Mouse (Mus musculus): Measurements from ENCODE around the gene St6gal1. TPM values are rescaled to one million over a fixed set of nuclear protein-coding genes. Genes with fewer than 3 reads are reported as not detected.

The St6gal1 gene
- polyA plus RNA-seq, 1 experiment, result 11.5 TPM

- WGBS, result 85% methylated on average over 6 of the region's 6 CpGs
- TF ChIP-seq POLR2A (IDR thresholded peaks at IDR 0.05; ENCODE audit: borderline replicate concordance, insufficient read depth, low read length), result no peak
- TF ChIP-seq CTCF (IDR thresholded peaks at IDR 0.05; ENCODE audit: borderline replicate concordance, insufficient read depth, low read depth, low read length), result no peak
- Histone ChIP-seq H3K27ac (ENCODE audit: insufficient read depth, low read length) (no peak overlapping the region), H3K27me3 (ENCODE audit: control insufficient read depth, insufficient read depth, low read length) (no peaks in the 10 kb centered on the region), H3K4me1 (ENCODE audit: control insufficient read depth, insufficient read depth, low read length) (no peaks in the 10 kb centered on the region), H3K4me3 (replicated peaks; ENCODE audit: insufficient read depth, low read depth, low read length) (no peak overlapping the region)
- DNase-seq, result no peak
These were observed 27.7 kb upstream of the St6gal1 start for GRCm38 (mm10) chr16:23196791-23197190.

- Histone ChIP-seq H3K4me1 (ENCODE audit: control insufficient read depth, insufficient read depth, low read length) (no peaks in the 10 kb centered on the region; the same call in 1 of the 2 replicates), H3K27me3 (ENCODE audit: control insufficient read depth, insufficient read depth, low read length) (no peaks in the 10 kb centered on the region), H3K4me3 (replicated peaks; ENCODE audit: insufficient read depth, low read depth, low read length) (no peak overlapping the region), H3K27ac (ENCODE audit: insufficient read depth, low read length) (no peak overlapping the region)
- TF ChIP-seq POLR2A (IDR thresholded peaks at IDR 0.05; ENCODE audit: borderline replicate concordance, insufficient read depth, low read length), result no peak
- no peak for TF ChIP-seq CTCF (IDR thresholded peaks at IDR 0.05; ENCODE audit: borderline replicate concordance, insufficient read depth, low read depth, low read length)
- DNase-seq, result no peak
These were observed 23.0 kb upstream of the St6gal1 start for GRCm38 (mm10) chr16:23201498-23201897.

- Histone ChIP-seq H3K4me3 (replicated peaks; ENCODE audit: insufficient read depth, low read depth, low read length) (no peak overlapping the region), H3K27ac (ENCODE audit: insufficient read depth, low read length) (no peak overlapping the region), H3K27me3 (ENCODE audit: control insufficient read depth, insufficient read depth, low read length) (no peaks in the 10 kb centered on the region), H3K4me1 (ENCODE audit: control insufficient read depth, insufficient read depth, low read length) (no peaks in the 10 kb centered on the region)
- DNase-seq, result no peak
- 85% methylated on average over 7 of the region's 7 CpGs for WGBS
- TF ChIP-seq POLR2A (IDR thresholded peaks at IDR 0.05; ENCODE audit: borderline replicate concordance, insufficient read depth, low read length) (no peak), CTCF (IDR thresholded peaks at IDR 0.05; ENCODE audit: borderline replicate concordance, insufficient read depth, low read depth, low read length) (no peak)
These were observed 10.2 kb upstream of the St6gal1 start for GRCm38 (mm10) chr16:23214314-23214713.

- WGBS, result 74% methylated on average over 5 of the region's 5 CpGs
- DNase-seq, result no peak
- TF ChIP-seq CTCF (IDR thresholded peaks at IDR 0.05; ENCODE audit: borderline replicate concordance, insufficient read depth, low read depth, low read length) (no peak), POLR2A (IDR thresholded peaks at IDR 0.05; ENCODE audit: borderline replicate concordance, insufficient read depth, low read length) (no peak)
- H3K27me3 ChIP-seq (ENCODE audit: control insufficient read depth, insufficient read depth, low read length), result no peaks in the 10 kb centered on the region
- H3K27ac ChIP-seq (ENCODE audit: insufficient read depth, low read length), result no peak overlapping the region
- H3K4me1 ChIP-seq (ENCODE audit: control insufficient read depth, insufficient read depth, low read length), result no peaks in the 10 kb centered on the region
- no peak overlapping the region for H3K4me3 ChIP-seq (replicated peaks; ENCODE audit: insufficient read depth, low read depth, low read length)
These were observed 9.2 kb upstream of the St6gal1 start for GRCm38 (mm10) chr16:23215241-23215900.

- DNase-seq, result no peak
- TF ChIP-seq CTCF (IDR thresholded peaks at IDR 0.05; ENCODE audit: borderline replicate concordance, insufficient read depth, low read depth, low read length) (no peak), POLR2A (IDR thresholded peaks at IDR 0.05; ENCODE audit: borderline replicate concordance, insufficient read depth, low read length) (no peak)
- no peak overlapping the region for H3K27ac ChIP-seq (ENCODE audit: insufficient read depth, low read length)
- 82% methylated on average over 9 of the region's 9 CpGs for WGBS
- H3K27me3 ChIP-seq (ENCODE audit: control insufficient read depth, insufficient read depth, low read length), result no peaks in the 10 kb centered on the region
- H3K4me3 ChIP-seq (replicated peaks; ENCODE audit: insufficient read depth, low read depth, low read length), result no peak overlapping the region
- H3K4me1 ChIP-seq (ENCODE audit: control insufficient read depth, insufficient read depth, low read length), result no peaks in the 10 kb centered on the region
These were observed 8.2 kb upstream of the St6gal1 start for GRCm38 (mm10) chr16:23216366-23216765.

GRCm38 (mm10) chr16:23218313-23218712 lies 6.2 kb upstream of the St6gal1 start:
- no peak for TF ChIP-seq CTCF (IDR thresholded peaks at IDR 0.05; ENCODE audit: borderline replicate concordance, insufficient read depth, low read depth, low read length)
- no peak for TF ChIP-seq POLR2A (IDR thresholded peaks at IDR 0.05; ENCODE audit: borderline replicate concordance, insufficient read depth, low read length)
- WGBS, result 84% methylated on average over 7 of the region's 7 CpGs
- no peak overlapping the region for H3K27ac ChIP-seq (ENCODE audit: insufficient read depth, low read length)

GRCm38 (mm10) chr16:23223166-23223870 lies 1.2 kb upstream of the St6gal1 start:
- 68% methylated on average over 12 of the region's 12 CpGs for WGBS
- TF ChIP-seq CTCF (IDR thresholded peaks at IDR 0.05; ENCODE audit: borderline replicate concordance, insufficient read depth, low read depth, low read length), result no peak
- no peak for TF ChIP-seq POLR2A (IDR thresholded peaks at IDR 0.05; ENCODE audit: borderline replicate concordance, insufficient read depth, low read length)
- Histone ChIP-seq H3K4me1 (ENCODE audit: control insufficient read depth, insufficient read depth, low read length) (no peaks in the 10 kb centered on the region; the same call in 1 of the 2 replicates), H3K4me3 (replicated peaks; ENCODE audit: insufficient read depth, low read depth, low read length) (no peak overlapping the region), H3K27me3 (ENCODE audit: control insufficient read depth, insufficient read depth, low read length) (no peaks in the 10 kb centered on the region; the same call in 1 of the 2 replicates), H3K27ac (ENCODE audit: insufficient read depth, low read length) (no peak overlapping the region)
- DNase-seq, result no peak

More at GRCm38 (mm10) chr16:23218313-23218712, 6.2 kb upstream of the St6gal1 start:
- no peak for DNase-seq
- H3K27me3 ChIP-seq (ENCODE audit: control insufficient read depth, insufficient read depth, low read length), result no peaks in the 10 kb centered on the region
- H3K4me3 ChIP-seq (replicated peaks; ENCODE audit: insufficient read depth, low read depth, low read length), result no peak overlapping the region
- H3K4me1 ChIP-seq (ENCODE audit: control insufficient read depth, insufficient read depth, low read length), result no peaks in the 10 kb centered on the region
